Mouse (Mus musculus): ENCODE measurements around the gene Acsl4. TPM values are rescaled to one million over a fixed set of nuclear protein-coding genes. Genes with fewer than 3 reads are reported as not detected.
A peak's percentile ranks its signal among the peaks of the same experiment; 100 is the strongest.

Acsl4 gene
- polyA plus RNA-seq, 1 experiment = 14.0 TPM

- no peaks in the 10 kb centered on the region; the same call in 1 of the 2 replicates for H3K4me1 ChIP-seq (ENCODE audit: control insufficient read depth, insufficient read depth, insufficient read length, low read length)
- no peak within 1 kb of the TSS for H3K27ac ChIP-seq (replicated peaks; ENCODE audit: low read depth, low read length)
- peak within 1 kb of the TSS; percentile 11; the same call in 1 of the 2 replicates for H3K4me3 ChIP-seq (ENCODE audit: insufficient read depth, low read depth, low read length)
Measured at GRCm38 (mm10) chrX:142305869-142306581, 84.3 kb downstream of the Acsl4 start, which contains the start of gene Kcne1l. Gene Kcne1l, minus strand, starts transcription at chrX:142306294.

- H3K4me3 ChIP-seq (ENCODE audit: insufficient read depth, low read depth, low read length) = peak overlapping the region; percentile 11; the same call in 1 of the 2 replicates
- no peaks in the 10 kb centered on the region; the same call in 1 of the 2 replicates for H3K4me1 ChIP-seq (ENCODE audit: control insufficient read depth, insufficient read depth, insufficient read length, low read length)
- H3K27ac ChIP-seq (replicated peaks; ENCODE audit: low read depth, low read length) = no peak overlapping the region
Measured at GRCm38 (mm10) chrX:142305010-142305868, 85.1 kb downstream of the Acsl4 start.

GRCm38 (mm10) chrX:142304592-142304991 lies 85.7 kb downstream of the Acsl4 start:
- no peaks in the 10 kb centered on the region; the same call in 1 of the 2 replicates for H3K4me1 ChIP-seq (ENCODE audit: control insufficient read depth, insufficient read depth, insufficient read length, low read length)
- no peak overlapping the region for H3K27ac ChIP-seq (replicated peaks; ENCODE audit: low read depth, low read length)
- H3K4me3 ChIP-seq (ENCODE audit: insufficient read depth, low read depth, low read length) = no peak overlapping the region

GRCm38 (mm10) chrX:142303456-142303855 lies 86.9 kb downstream of the Acsl4 start:
- no peak overlapping the region for H3K4me3 ChIP-seq (ENCODE audit: insufficient read depth, low read depth, low read length)

GRCm38 (mm10) chrX:142285905-142286304 lies 104.4 kb downstream of the Acsl4 start:
- Histone ChIP-seq H3K4me3 (ENCODE audit: insufficient read depth, low read depth, low read length) (no peak overlapping the region), H3K27ac (replicated peaks; ENCODE audit: low read depth, low read length) (no peak overlapping the region), H3K4me1 (ENCODE audit: control insufficient read depth, insufficient read depth, insufficient read length, low read length) (no peaks in the 10 kb centered on the region)

More at GRCm38 (mm10) chrX:142303456-142303855, 86.9 kb downstream of the Acsl4 start:
- no peaks in the 10 kb centered on the region; the same call in 1 of the 2 replicates for H3K4me1 ChIP-seq (ENCODE audit: control insufficient read depth, insufficient read depth, insufficient read length, low read length)
- H3K27ac ChIP-seq (replicated peaks; ENCODE audit: low read depth, low read length) = no peak overlapping the region

GRCm38 (mm10) chrX:142276573-142276972 lies 113.8 kb downstream of the Acsl4 start:
- no peak overlapping the region for H3K4me3 ChIP-seq (ENCODE audit: insufficient read depth, low read depth, low read length)
- H3K4me1 ChIP-seq (ENCODE audit: control insufficient read depth, insufficient read depth, insufficient read length, low read length) = no peaks in the 10 kb centered on the region
- no peak overlapping the region for H3K27ac ChIP-seq (replicated peaks; ENCODE audit: low read depth, low read length)

- Histone ChIP-seq H3K4me3 (ENCODE audit: insufficient read depth, low read depth, low read length) (no peak overlapping the region), H3K27ac (replicated peaks; ENCODE audit: low read depth, low read length) (no peak overlapping the region), H3K4me1 (ENCODE audit: control insufficient read depth, insufficient read depth, insufficient read length, low read length) (no peaks in the 10 kb centered on the region)
Measured at GRCm38 (mm10) chrX:142276031-142276430, 114.3 kb downstream of the Acsl4 start.

Other genes starting within 250 kb of the Acsl4 start
- gene Gucy2f, start 193.6 kb downstream of the Acsl4 start, polyA plus RNA-seq (2012; ENCODE audit: insufficient read depth, insufficient read length, missing spikeins) = not detected in 2 replicates
- gene Nxt2, start 163.8 kb downstream of the Acsl4 start, polyA plus RNA-seq (2012; ENCODE audit: insufficient read depth, insufficient read length, missing spikeins) = 23.0 and 24.8 TPM in 2 replicates
- 0.67 TPM in 1 of 2 replicates, not detected in the other for gene Kcne1l, start 84.2 kb downstream of the Acsl4 start, polyA plus RNA-seq (2012; ENCODE audit: insufficient read depth, insufficient read length, missing spikeins)

Measured in brown adipose tissue, adult 24 weeks (tissue).